Mouse (Mus musculus) heart, postnatal 0 days (tissue): ENCODE data around the gene Acer3. TPM values are rescaled to one million over a fixed set of nuclear protein-coding genes. Genes with fewer than 3 reads are reported as not detected.
A peak's percentile ranks its signal among the peaks of the same experiment; 100 is the strongest.

Experiments
- ATAC-seq: fragments of 200-750 bp; cut with Nextera tagmentation; 2 replicates; pipeline ENCODE4 v1.8.0; 2017; ENCODE audit warnings: low read depth, moderate number of reproducible peaks, moderate library complexity; ENCODE audit not compliant: insufficient read depth
- DNase-seq: peaks from one replicate; pipeline ENCODE4 v3.0.0-alpha.2; 2016; ENCODE audit warnings: low spot score
- H3K27ac ChIP-seq: fragments of 300-500 bp; sonication (generic); 2 replicates; pipeline ENCODE4 v1.5.1; 2014; ENCODE audit warnings: low read depth, mild to moderate bottlenecking
- H3K27me3 ChIP-seq: fragments of 300-500 bp; sonication (generic); 2 replicates; pipeline ENCODE4 v1.6.1; 2014; ENCODE audit warnings: low read length, mixed read lengths; ENCODE audit not compliant: control insufficient read depth, insufficient read depth
- H3K36me3 ChIP-seq: fragments of 300-500 bp; sonication (generic); replicated peaks from 2 replicates; pipeline ENCODE4 v1.6.1; 2014; ENCODE audit warnings: low read length, mixed read lengths; ENCODE audit not compliant: control insufficient read depth, insufficient read depth
- H3K4me1 ChIP-seq: fragments of 300-500 bp; sonication (generic); 2 replicates; pipeline ENCODE4 v1.6.1; 2014; ENCODE audit warnings: antibody characterized with exemption; ENCODE audit not compliant: control insufficient read depth, insufficient read depth
- H3K4me2 ChIP-seq: fragments of 300-500 bp; sonication (generic); 2 replicates; pipeline ENCODE4 v1.6.1; 2014; ENCODE audit warnings: low read depth, mild to moderate bottlenecking, low read length, moderate library complexity
- H3K4me3 ChIP-seq: fragments of 300-500 bp; sonication (generic); 2 replicates; pipeline ENCODE4 v1.5.1; 2014; ENCODE audit warnings: low read depth, low read length
- H3K9ac ChIP-seq: fragments of 300-500 bp; sonication (generic); replicated peaks from 2 replicates; pipeline ENCODE4 v1.6.1; 2014; ENCODE audit warnings: low read depth, low read length, mixed read lengths
- H3K9me3 ChIP-seq: fragments of 300-500 bp; sonication (generic); replicated peaks from 2 replicates; pipeline ENCODE4 v1.6.1; 2016; ENCODE audit warnings: low read length; ENCODE audit not compliant: control insufficient read depth
- CTCF ChIP-seq: IDR thresholded peaks from 2 replicates; pipeline ENCODE4 v1.5.1; 2016; ENCODE audit warnings: antibody characterized with exemption, control low read depth, low read depth
- EP300 ChIP-seq: IDR thresholded peaks from 2 replicates; pipeline ENCODE4 v1.6.1; 2016; ENCODE audit warnings: antibody characterized with exemption, low read depth
- WGBS: fragments of 180-500 bp; shearing (Covaris S2); extraction: QIAGEN DNeasy Blood & Tissue Kit; methylation state at CpG from one replicate; pipeline ENCODE4 v1.1.7; 2014; 5-methylcytosine and 5-hydroxymethylcytosine counted together
- polyA plus RNA-seq: library from polyadenylated mRNA; unstranded; fragments of >200 nt; fragmentation: Nextera tagmentation; extraction: Ambion mirVana; gene quantifications from 2 replicates; pipeline ENCODE4 v1.2.1, GENCODE M21; 2015
- total RNA-seq: library from RNA; depleted of rRNA; stranded (reverse); fragments of >200 nt; gene quantifications from 2 replicates; pipeline ENCODE4 v1.2.3, GENCODE M21; 2014; ENCODE audit warnings: low replicate concordance

The Acer3 gene
- total and polyA plus RNA-seq, 2 experiments from 2014 or later, result 5.6 to 21.4 TPM

DNA sequence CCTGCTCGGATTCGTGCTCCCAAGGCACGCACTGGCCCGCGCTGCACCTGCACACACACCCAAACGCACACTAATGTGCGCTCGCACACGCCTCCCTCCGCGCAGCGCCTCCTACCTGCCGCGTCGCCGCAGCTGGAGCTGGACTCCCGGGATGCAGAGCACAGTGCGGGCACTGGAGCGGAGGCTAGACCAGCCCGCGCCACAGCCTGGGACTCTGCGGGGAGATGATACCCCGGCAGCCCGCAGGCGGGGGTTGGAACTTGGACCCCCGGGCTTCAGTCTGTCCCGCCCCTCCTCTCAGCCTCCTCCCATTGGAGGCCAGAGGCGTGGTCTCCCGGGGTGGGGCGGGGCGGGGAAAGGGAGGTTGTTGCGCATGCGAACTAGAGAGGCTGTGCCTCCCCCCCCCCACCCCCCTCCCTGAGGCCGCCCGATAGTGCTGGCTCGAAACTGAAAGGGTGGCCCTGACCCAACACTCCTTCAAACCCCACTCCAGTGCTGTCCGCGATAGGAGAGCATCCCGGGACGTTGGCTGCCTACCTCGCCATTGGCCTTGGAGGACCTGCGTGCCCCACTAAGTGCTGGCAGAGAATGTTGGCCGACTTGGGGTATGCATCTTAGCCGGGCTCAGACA lies 143.0 kb downstream of the Acer3 start, which contains the start of gene Capn5:
TSS of gene Capn5 (minus strand) at position 346 of the 631 bp plus-strand sequence.
- H3K4me3 ChIP-seq, result peak within 1 kb of the TSS; percentile 72
- TF ChIP-seq CTCF, result peak; percentile 44
- no peak for TF ChIP-seq EP300
- no peak within 1 kb of the TSS for H3K27ac ChIP-seq
- DNase-seq (peak; percentile 55), ATAC-seq (peak; percentile 89)
- no peaks in the 10 kb centered on the region for H3K27me3 ChIP-seq
- no peaks in the 10 kb centered on the region for H3K4me1 ChIP-seq
- H3K9me3 ChIP-seq, result no peaks in the 10 kb centered on the region
- H3K36me3 ChIP-seq, result no peaks in the 10 kb centered on the region
- WGBS, result under 1% methylated on average over 35 of the region's 44 CpGs
- peak within 1 kb of the TSS; percentile 51; the same call in 1 of the 2 replicates for H3K9ac ChIP-seq
- H3K4me2 ChIP-seq, result peak within 1 kb of the TSS; percentile 80

DNA sequence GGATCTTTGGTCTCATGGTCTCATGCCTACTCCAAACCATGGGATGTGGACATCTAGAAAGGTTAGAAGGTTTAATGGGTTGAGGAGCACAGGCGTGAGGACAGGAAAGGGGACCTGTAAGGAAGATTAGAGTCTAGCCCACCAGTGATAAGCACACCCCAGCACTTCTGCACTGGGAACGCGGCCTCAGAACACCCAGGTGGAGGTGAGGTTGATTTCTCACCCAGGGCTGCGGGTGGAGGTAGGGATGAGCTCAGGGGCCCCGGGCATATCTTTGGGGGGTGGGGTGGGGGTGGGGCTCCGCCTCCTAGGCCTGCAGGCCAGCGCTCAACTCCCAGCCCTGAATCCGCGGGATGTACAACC lies 143.5 kb downstream of the Acer3 start:
- no peaks in the 10 kb centered on the region for H3K9me3 ChIP-seq
- peak overlapping the region; percentile 80 for H3K4me2 ChIP-seq
- ATAC-seq (no peak; the same call in 1 of the 2 replicates), DNase-seq (no peak)
- peak overlapping the region; percentile 51; the same call in 1 of the 2 replicates for H3K9ac ChIP-seq
- no peak overlapping the region for H3K27ac ChIP-seq
- H3K4me3 ChIP-seq, result peak overlapping the region; percentile 72
- 6% methylated on average over 9 of the region's 9 CpGs for WGBS
- no peaks in the 10 kb centered on the region for H3K27me3 ChIP-seq
- TF ChIP-seq EP300 (no peak), CTCF (no peak)
- no peaks in the 10 kb centered on the region for H3K4me1 ChIP-seq
- H3K36me3 ChIP-seq, result no peaks in the 10 kb centered on the region

DNA sequence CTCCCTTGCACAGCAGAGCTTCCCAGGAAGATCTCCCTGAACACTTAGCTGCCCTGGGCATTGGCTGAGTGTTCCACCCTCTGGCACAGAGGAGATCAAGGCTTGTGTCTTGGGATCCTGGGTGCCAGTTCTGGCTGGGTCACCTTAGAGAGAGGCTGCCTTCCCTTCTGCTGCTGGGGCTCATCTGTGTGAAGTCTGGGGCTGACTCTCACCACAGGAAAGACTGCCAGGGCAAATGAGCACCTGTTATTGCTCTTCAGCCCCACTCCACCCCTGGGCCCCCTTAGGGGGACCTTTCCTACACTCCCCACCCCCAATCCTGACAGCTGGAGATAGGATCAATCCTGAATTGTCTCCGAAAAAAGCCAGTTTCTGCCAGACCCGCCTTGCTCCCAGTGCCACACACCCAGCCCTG lies 143.9 kb downstream of the Acer3 start:
- Histone ChIP-seq H3K9me3 (no peaks in the 10 kb centered on the region), H3K4me1 (no peaks in the 10 kb centered on the region), H3K27me3 (no peaks in the 10 kb centered on the region), H3K9ac (no peak overlapping the region), H3K4me3 (peak overlapping the region; percentile 72), H3K36me3 (no peaks in the 10 kb centered on the region), H3K4me2 (peak overlapping the region; percentile 80), H3K27ac (no peak overlapping the region)
- DNase-seq (no peak), ATAC-seq (no peak)
- 51% methylated on average over 2 of the region's 2 CpGs for WGBS
- TF ChIP-seq CTCF, result no peak

DNA sequence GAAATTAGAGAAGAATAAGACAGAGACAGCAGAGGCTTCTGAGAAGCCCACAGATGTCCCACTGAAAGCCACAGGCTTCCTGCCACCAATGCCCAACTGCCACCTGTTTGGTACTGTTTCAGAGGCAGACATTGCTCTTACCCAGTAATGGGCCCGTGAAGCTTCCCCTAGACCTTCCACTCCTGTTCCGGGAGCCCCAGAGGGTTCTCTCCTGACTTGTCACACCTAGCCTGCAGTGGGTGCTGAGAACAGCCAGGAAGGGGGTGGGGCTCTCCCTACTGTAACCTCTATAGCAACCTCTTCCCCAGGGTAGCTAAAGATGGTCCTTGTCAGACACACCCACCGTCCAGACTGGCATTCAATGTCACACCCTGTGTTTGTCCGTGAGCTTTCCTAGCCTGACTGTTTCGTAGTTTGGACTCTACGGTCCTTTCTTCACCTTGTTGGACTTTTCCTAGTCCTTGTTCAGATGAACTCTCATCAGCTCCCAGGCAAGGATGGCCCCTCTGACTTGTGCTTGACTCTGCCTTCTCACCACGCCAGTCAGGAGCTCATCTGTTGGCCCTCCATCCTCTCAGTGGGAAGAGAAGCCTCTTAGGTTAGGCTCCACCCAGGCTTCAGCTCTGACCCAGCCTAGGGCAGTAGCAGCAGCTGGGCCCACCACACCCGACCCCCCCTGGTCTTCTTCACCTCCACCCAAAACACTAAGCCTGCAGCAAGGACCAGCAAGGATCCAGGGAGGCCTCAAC lies 144.5 kb downstream of the Acer3 start:
- WGBS, result 70% methylated on average over 8 of the region's 8 CpGs
- H3K36me3 ChIP-seq, result no peaks in the 10 kb centered on the region
- H3K4me1 ChIP-seq, result no peaks in the 10 kb centered on the region
- TF ChIP-seq CTCF (no peak), EP300 (no peak)
- no peak overlapping the region for H3K4me3 ChIP-seq
- ATAC-seq, result no peak
- no peak overlapping the region for H3K27ac ChIP-seq
- no peak overlapping the region for H3K9ac ChIP-seq
- no peak for DNase-seq
- H3K4me2 ChIP-seq, result peak overlapping the region; percentile 80; the same call in 1 of the 2 replicates
- H3K9me3 ChIP-seq, result no peaks in the 10 kb centered on the region
- no peaks in the 10 kb centered on the region for H3K27me3 ChIP-seq

DNA sequence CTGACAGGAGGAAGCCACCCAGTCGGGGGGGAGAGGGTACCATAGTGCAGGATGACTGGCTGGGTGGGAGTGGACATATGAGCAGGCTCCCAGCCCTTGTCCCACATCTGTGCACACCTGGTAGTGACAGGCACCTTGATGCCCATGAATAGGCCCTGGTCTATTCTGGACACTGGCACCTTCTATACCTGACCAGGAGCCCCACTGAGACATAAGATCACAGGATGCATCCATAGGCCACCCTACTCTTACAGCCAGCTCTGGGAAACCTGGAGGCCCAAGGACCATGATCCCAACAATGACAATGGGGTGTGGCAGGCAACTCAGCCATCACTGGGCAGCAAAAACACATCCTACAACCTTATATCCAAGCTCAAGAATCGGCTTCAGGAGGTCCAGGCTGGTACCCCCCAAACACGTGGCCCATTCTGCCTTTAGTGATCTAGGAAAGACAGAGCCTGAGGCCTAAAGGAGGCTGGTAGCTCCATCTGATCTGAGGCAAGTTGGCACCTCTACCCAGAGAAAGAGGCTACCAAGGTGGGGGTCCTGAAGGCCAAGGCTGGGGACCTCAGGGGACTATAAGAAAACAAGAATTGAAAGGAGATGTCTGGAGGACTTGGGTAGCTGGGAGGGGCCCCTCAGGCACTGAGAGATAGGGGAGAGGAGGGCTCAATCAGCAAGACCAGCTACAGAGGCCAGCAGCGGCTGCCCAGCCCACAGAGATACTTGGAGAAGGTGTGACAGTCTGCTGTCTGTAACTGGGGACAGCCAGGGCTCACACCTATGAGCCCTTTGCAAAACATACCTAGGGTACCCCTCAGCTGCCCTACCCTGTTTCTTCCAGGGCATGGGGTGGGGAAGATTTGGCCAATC lies 145.9 kb downstream of the Acer3 start:
- Histone ChIP-seq H3K27me3 (no peaks in the 10 kb centered on the region), H3K4me3 (no peak overlapping the region), H3K36me3 (no peaks in the 10 kb centered on the region), H3K4me2 (no peak overlapping the region), H3K27ac (no peak overlapping the region), H3K9ac (no peak overlapping the region), H3K9me3 (no peaks in the 10 kb centered on the region), H3K4me1 (no peaks in the 10 kb centered on the region)
- DNase-seq (no peak), ATAC-seq (no peak)
- WGBS, result 69% methylated on average over 4 of the region's 4 CpGs
- TF ChIP-seq EP300 (no peak), CTCF (no peak)
